Mouse (Mus musculus): ENCODE data around the gene Noc4l. TPM values are rescaled to one million over a fixed set of nuclear protein-coding genes. Genes with fewer than 3 reads are reported as not detected.

Noc4l gene
- polyA plus RNA-seq, 1 experiment from 2014 or later: 19.6 TPM

DNA sequence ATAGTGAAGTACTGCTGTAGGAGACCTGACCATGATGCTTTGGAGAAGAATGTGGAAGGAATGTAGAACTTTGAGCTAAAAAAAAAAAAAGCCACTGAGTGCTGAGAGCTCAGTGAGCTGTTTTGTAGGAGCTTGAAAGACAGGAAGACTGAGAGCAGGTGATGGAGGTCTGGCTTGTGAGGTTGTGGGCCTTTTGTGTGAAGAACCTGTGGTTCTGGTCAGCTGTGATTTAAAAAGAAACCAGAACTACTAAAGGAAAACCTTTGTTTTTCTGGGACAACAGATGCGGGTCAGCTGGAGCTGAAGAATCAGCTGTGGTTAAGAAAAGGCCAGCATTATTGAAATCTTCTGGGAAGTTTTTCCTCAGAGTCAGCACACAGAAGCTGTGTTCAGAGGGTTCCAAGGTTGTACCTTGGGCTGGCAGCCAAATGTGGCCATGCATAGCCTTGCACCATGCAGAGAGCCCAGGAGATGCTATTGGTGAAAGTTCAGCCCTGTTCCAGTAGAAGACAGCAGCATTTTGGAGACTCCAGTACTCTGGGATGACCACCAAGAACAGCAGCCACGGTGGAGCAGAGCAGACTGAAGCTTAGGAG lies 23.6 kb downstream of the Noc4l start:
- Histone ChIP-seq H3K9ac (replicated peaks) (no peak overlapping the region), H3K9me3 (ENCODE audit: low read length) (no peaks in the 10 kb centered on the region), H3K36me3 (replicated peaks; ENCODE audit: insufficient read depth, low read length) (no peaks in the 10 kb centered on the region), H3K4me3 (ENCODE audit: low read depth, low read length) (no peak overlapping the region), H3K27me3 (ENCODE audit: insufficient read depth, low read length) (0 out of 2 replicates have a peak, but pooled peaks cover 3% of the 10 kb centered on the region), H3K4me1 (ENCODE audit: insufficient read depth) (no peaks in the 10 kb centered on the region), H3K4me2 (ENCODE audit: low read depth, low read length) (no peak overlapping the region), H3K27ac (ENCODE audit: low read depth) (no peak overlapping the region)
- WGBS (ENCODE audit: insufficient replicate concordance): 61% methylated on average over 2 of the region's 2 CpGs
- ATAC-seq (no peak), DNase-seq (no peak)
- TF ChIP-seq CTCF (IDR thresholded peaks at IDR 0.05; ENCODE audit: low read depth): no peak
- no peak for TF ChIP-seq EP300 (IDR thresholded peaks at IDR 0.05; ENCODE audit: low read depth)

DNA sequence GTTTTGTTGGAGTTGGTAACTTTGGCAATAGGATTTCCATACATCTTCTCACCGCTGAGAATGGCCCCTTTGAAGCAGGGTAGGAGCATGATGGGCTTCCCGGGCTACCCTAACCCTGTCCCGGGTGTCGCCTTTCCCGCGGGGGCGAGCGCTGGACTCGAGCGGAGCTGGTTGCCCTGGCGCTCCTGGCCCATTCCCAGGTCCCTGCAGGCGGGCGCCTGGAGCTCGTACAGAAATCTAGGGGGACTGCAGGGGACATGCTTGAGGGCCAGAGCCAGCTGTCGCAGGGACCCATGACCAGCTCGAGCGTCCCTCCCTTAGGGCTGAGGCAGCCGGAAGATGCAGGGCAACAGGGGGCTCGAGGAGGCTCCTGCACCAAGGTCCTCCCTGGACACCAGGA lies 25.1 kb downstream of the Noc4l start:
- Histone ChIP-seq H3K27ac (ENCODE audit: low read depth) (no peak overlapping the region), H3K9me3 (ENCODE audit: low read length) (no peaks in the 10 kb centered on the region), H3K27me3 (ENCODE audit: insufficient read depth, low read length) (0 out of 2 replicates have a peak, but pooled peaks cover 3% of the 10 kb centered on the region), H3K4me1 (ENCODE audit: insufficient read depth) (no peaks in the 10 kb centered on the region), H3K4me2 (ENCODE audit: low read depth, low read length) (no peak overlapping the region), H3K36me3 (replicated peaks; ENCODE audit: insufficient read depth, low read length) (no peaks in the 10 kb centered on the region), H3K9ac (replicated peaks) (no peak overlapping the region), H3K4me3 (ENCODE audit: low read depth, low read length) (no peak overlapping the region)
- 30% methylated on average over 19 of the region's 19 CpGs for WGBS (ENCODE audit: insufficient replicate concordance)
- TF ChIP-seq EP300 (IDR thresholded peaks at IDR 0.05; ENCODE audit: low read depth): no peak
- TF ChIP-seq CTCF (IDR thresholded peaks at IDR 0.05; ENCODE audit: low read depth): no peak
- no peak for ATAC-seq
- DNase-seq: no peak

DNA sequence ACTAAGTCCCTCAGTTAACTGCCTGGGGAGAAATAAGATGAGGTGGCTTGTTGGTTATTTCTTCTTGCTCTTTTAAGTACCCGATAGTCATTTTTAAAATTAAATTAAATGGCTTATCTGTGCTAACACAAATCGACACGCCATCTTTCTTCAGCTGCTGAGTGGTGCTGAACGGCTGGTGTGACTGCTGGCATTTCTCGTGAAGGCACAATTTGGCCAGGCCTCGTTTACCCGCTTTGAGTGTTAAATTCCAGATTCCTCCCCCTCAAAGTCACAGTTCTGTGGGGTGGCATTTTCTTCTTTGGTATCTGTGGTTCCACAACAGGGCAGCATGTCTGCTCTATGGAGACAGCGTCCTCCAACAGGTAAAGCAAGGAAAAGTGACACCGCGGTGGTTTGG lies 25.9 kb downstream of the Noc4l start:
- no peak overlapping the region for H3K9ac ChIP-seq (replicated peaks)
- H3K4me1 ChIP-seq (ENCODE audit: insufficient read depth): no peaks in the 10 kb centered on the region
- H3K27ac ChIP-seq (ENCODE audit: low read depth): no peak overlapping the region
- no peak for DNase-seq
- ATAC-seq: no peak
- no peaks in the 10 kb centered on the region for H3K9me3 ChIP-seq (ENCODE audit: low read length)
- 0 out of 2 replicates have a peak, but pooled peaks cover 3% of the 10 kb centered on the region for H3K27me3 ChIP-seq (ENCODE audit: insufficient read depth, low read length)
- 70% methylated on average over 10 of the region's 10 CpGs for WGBS (ENCODE audit: insufficient replicate concordance)
- H3K4me3 ChIP-seq (ENCODE audit: low read depth, low read length): no peak overlapping the region
- H3K4me2 ChIP-seq (ENCODE audit: low read depth, low read length): no peak overlapping the region
- TF ChIP-seq CTCF (IDR thresholded peaks at IDR 0.05; ENCODE audit: low read depth) (no peak), EP300 (IDR thresholded peaks at IDR 0.05; ENCODE audit: low read depth) (no peak)
- H3K36me3 ChIP-seq (replicated peaks; ENCODE audit: insufficient read depth, low read length): no peaks in the 10 kb centered on the region

DNA sequence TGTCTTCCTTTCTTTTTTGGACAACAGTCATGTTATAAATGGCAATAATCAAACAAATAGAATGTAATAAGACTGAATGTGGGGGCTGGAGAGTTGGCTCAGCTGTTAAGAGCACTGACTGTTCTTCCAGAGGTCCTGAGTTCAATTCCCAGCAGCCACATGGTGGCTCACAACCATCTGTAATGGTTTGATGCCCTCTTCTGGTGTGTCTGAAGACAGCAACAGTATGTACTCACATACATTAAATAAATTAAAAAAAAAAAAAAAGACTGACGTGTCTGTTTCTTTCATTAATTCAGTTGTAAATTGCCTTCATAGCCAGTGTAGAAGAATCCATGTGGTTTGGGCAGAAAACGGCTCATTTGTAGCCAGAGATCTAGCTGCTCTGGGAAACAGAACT lies 28.9 kb downstream of the Noc4l start:
- H3K4me1 ChIP-seq (ENCODE audit: insufficient read depth): no peaks in the 10 kb centered on the region
- no peaks in the 10 kb centered on the region for H3K36me3 ChIP-seq (replicated peaks; ENCODE audit: insufficient read depth, low read length)
- H3K9ac ChIP-seq (replicated peaks): no peak overlapping the region
- TF ChIP-seq EP300 (IDR thresholded peaks at IDR 0.05; ENCODE audit: low read depth) (no peak), CTCF (IDR thresholded peaks at IDR 0.05; ENCODE audit: low read depth) (no peak)
- no peaks in the 10 kb centered on the region for H3K9me3 ChIP-seq (ENCODE audit: low read length)
- H3K27me3 ChIP-seq (ENCODE audit: insufficient read depth, low read length): 0 out of 2 replicates have a peak, but pooled peaks cover 3% of the 10 kb centered on the region
- no peak overlapping the region for H3K4me2 ChIP-seq (ENCODE audit: low read depth, low read length)
- no peak overlapping the region for H3K4me3 ChIP-seq (ENCODE audit: low read depth, low read length)
- ATAC-seq (no peak), DNase-seq (no peak)
- no peak overlapping the region for H3K27ac ChIP-seq (ENCODE audit: low read depth)
- 72% methylated on average over 2 of the region's 2 CpGs for WGBS (ENCODE audit: insufficient replicate concordance)

DNA sequence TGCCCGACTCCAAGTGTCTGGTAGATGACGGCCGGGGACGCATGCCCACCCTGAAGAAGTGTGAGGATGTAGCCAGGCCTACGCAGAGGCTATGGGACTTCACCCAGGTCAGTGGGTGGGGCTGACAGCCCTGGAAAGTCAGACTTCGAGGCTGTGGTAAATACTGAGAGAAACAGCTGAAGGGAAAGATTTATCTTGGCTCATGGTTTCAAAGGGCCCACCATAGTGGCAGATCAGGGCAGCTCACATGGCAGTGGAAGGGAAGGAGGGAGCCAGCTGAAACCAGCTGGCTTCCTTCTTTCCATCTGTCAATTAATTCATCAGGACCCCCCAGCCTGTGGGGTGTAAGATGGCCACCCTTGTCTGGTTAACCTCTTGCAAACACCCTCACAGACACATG lies 34.0 kb downstream of the Noc4l start:
- no peak overlapping the region for H3K9ac ChIP-seq (replicated peaks)
- H3K9me3 ChIP-seq (ENCODE audit: low read length): no peaks in the 10 kb centered on the region
- H3K27me3 ChIP-seq (ENCODE audit: insufficient read depth, low read length): no peaks in the 10 kb centered on the region
- H3K4me2 ChIP-seq (ENCODE audit: low read depth, low read length): no peak overlapping the region
- no peak overlapping the region for H3K27ac ChIP-seq (ENCODE audit: low read depth)
- no peaks in the 10 kb centered on the region for H3K36me3 ChIP-seq (replicated peaks; ENCODE audit: insufficient read depth, low read length)
- no peaks in the 10 kb centered on the region for H3K4me1 ChIP-seq (ENCODE audit: insufficient read depth)
- ATAC-seq: no peak
- WGBS (ENCODE audit: insufficient replicate concordance): 79% methylated on average over 6 of the region's 6 CpGs
- no peak overlapping the region for H3K4me3 ChIP-seq (ENCODE audit: low read depth, low read length)
- no peak for TF ChIP-seq CTCF (IDR thresholded peaks at IDR 0.05; ENCODE audit: low read depth)
- no peak for TF ChIP-seq EP300 (IDR thresholded peaks at IDR 0.05; ENCODE audit: low read depth)
- no peak for DNase-seq

DNA sequence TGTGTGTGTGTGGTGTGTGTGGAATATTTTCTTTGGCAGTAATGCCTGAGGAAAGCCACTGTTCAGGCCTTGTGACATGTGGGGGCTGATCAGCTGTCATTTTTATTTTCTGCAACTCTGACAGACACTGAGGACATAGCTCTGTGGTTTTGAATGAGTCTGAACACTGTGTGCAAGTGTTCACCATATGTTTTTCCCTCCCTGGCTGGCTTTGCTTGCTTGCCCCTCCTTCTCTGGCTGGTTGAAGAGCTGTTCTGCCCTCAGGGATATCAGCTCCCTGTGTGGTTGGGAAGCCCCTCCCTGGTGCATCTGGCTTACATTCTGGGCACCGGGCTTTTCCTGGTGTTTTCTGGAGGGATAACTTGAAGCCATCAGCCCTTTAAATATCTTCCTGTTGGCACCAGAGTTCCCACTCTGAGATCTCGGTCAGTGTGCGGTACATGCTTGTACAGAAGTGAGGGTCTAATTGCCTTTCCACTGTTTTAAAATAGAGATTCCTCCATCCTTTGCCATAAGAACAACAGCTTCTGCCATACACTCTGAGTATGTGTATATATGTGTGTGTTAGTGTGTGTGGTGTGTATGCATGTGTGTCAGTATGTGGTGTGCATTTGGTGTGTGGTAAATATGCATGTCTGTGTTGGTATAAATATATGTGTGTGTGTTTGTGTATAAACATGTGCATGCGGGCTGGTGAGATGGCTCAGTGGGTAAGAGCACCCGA lies 41.6 kb downstream of the Noc4l start:
- Histone ChIP-seq H3K27me3 (ENCODE audit: insufficient read depth, low read length) (no peaks in the 10 kb centered on the region), H3K27ac (ENCODE audit: low read depth) (no peak overlapping the region), H3K4me1 (ENCODE audit: insufficient read depth) (no peaks in the 10 kb centered on the region; the same call in 1 of the 2 replicates), H3K9ac (replicated peaks) (no peak overlapping the region), H3K9me3 (ENCODE audit: low read length) (no peaks in the 10 kb centered on the region), H3K36me3 (replicated peaks; ENCODE audit: insufficient read depth, low read length) (no peaks in the 10 kb centered on the region), H3K4me2 (ENCODE audit: low read depth, low read length) (no peak overlapping the region), H3K4me3 (ENCODE audit: low read depth, low read length) (no peak overlapping the region)
- no peak for DNase-seq
- no peak for ATAC-seq
- 87% methylated on average over 5 of the region's 5 CpGs for WGBS (ENCODE audit: insufficient replicate concordance)
- TF ChIP-seq CTCF (IDR thresholded peaks at IDR 0.05; ENCODE audit: low read depth) (no peak), EP300 (IDR thresholded peaks at IDR 0.05; ENCODE audit: low read depth) (no peak)
